In the genomic region with DNA sequence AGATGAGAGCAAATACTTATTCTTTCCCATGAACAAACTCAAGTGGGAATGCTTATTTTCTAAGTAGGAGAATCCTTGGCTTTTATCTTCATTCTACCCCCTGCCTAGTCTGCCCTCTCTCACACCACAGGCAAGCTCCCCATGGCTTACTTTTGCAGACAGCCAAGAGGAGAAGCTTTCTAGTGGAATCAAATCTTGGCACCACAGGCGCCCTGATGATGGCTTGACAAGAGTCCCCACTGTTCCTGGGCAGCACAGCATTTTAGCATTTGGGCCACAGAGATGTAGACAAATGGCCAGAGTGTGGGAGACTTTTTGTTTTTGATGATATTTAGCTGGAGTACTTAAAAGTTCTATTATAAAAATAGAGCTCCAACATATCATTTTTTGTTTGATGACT, we compare ENCODE assay signal across 18 mouse cellular contexts.
DNase-seq lines count a peak whose midpoint lies in the region.
"Had no signal": no experiment of that assay in that cellular context is flagged by ENCODE, and none has a peak within 500 bp of the region (broad histone marks: within the 10 kb centered on the region; RNA-seq: fewer than 3 reads in every experiment).

No protein-coding gene starts in this region.

- intact Hi-C loops in left cerebral cortex, postnatal 4 days (cut with DNase I) = no loop called here

- peak; percentile 66 for DNase-seq in left cerebral cortex, postnatal 4 days
- DNase-seq in left cerebral cortex, adult 9 months (ENCODE audit: low spot score in 2 of 2) = no peak
- peak; percentile 57 for DNase-seq in cerebellum, adult 11-12 months
- peak; percentile 66 for DNase-seq in cerebellum, adult 9-11 months
- DNase-seq in lung, postnatal 10 days = no peak
- no peak for DNase-seq in thymus, postnatal 4 days
- no peak for DNase-seq in right cerebral cortex, postnatal 25 days
- DNase-seq: adrenal gland, adult 2 months; gastrocnemius, adult 2 months; gastrocnemius, postnatal 36 days; heart, adult 18-20 months; heart, postnatal 4 days; kidney, adult 11 months; kidney, postnatal 14 days; lung, adult 18-20 months; midbrain, embryonic 14.5 days; thymus, adult 2 months; thymus, postnatal 36 days had no signal

Comparison
In these comparisons a context has a peak if more than half of its experiments do, and no peak if none do; other contexts are left out.
1. DNase-seq: peak in left cerebral cortex, postnatal 4 days (single experiment), cerebellum, adult 11-12 months (single experiment) and cerebellum, adult 9-11 months (single experiment); none in left cerebral cortex, adult 9 months (0 of 2), lung, postnatal 10 days (single experiment), thymus, postnatal 4 days (single experiment) and right cerebral cortex, postnatal 25 days (single experiment).